Mouse (Mus musculus) forebrain, postnatal 0 days (tissue): ENCODE results near the gene Ggn. TPM values are rescaled to one million over a fixed set of nuclear protein-coding genes. Genes with fewer than 3 reads are reported as not detected.
A peak's percentile ranks its signal among the peaks of the same experiment; 100 is the strongest.

Experiments used
- ATAC-seq: fragments of 200-750 bp; cut with Nextera tagmentation; 2 replicates; pipeline ENCODE4 v1.8.0; 2017; ENCODE audit warnings: mild to moderate bottlenecking, moderate library complexity
- DNase-seq: peaks from one replicate; pipeline ENCODE4 v3.0.0-alpha.2; 2015
- H3K27ac ChIP-seq: fragments of 300-500 bp; sonication (generic); 2 replicates; pipeline ENCODE4 v1.5.1; 2014; ENCODE audit warnings: low read depth, mild to moderate bottlenecking, antibody characterized with exemption, low read length, moderate library complexity, mixed read lengths
- H3K27me3 ChIP-seq: fragments of 300-500 bp; sonication (generic); 2 replicates; pipeline ENCODE4 v1.6.1; 2014; ENCODE audit warnings: mild to moderate bottlenecking, low read length, mixed read lengths; ENCODE audit not compliant: insufficient read depth
- H3K36me3 ChIP-seq: fragments of 300-500 bp; sonication (generic); 2 replicates; pipeline ENCODE4 v1.6.1; 2014; ENCODE audit warnings: mild to moderate bottlenecking, moderate library complexity; ENCODE audit not compliant: insufficient read depth
- H3K4me1 ChIP-seq: fragments of 300-500 bp; sonication (generic); 2 replicates; pipeline ENCODE4 v1.6.1; 2014; ENCODE audit warnings: antibody characterized with exemption; ENCODE audit not compliant: insufficient read depth
- H3K4me2 ChIP-seq: fragments of 300-500 bp; sonication (generic); 2 replicates; pipeline ENCODE4 v1.6.1; 2014; ENCODE audit warnings: low read depth, mild to moderate bottlenecking, moderate library complexity
- H3K4me3 ChIP-seq: fragments of 300-500 bp; sonication (generic); 2 replicates; pipeline ENCODE4 v1.5.1; 2014; ENCODE audit warnings: low read depth, low read length, mixed read lengths
- H3K9ac ChIP-seq: fragments of 300-500 bp; sonication (generic); 2 replicates; pipeline ENCODE4 v1.6.1; 2014; ENCODE audit warnings: mild to moderate bottlenecking
- H3K9me3 ChIP-seq: fragments of 300-500 bp; sonication (generic); 2 replicates; pipeline ENCODE4 v1.6.1; 2016; ENCODE audit warnings: low read length
- CTCF ChIP-seq: sonication (generic); IDR thresholded peaks from 2 replicates; pipeline ENCODE4 v1.5.1; 2016; ENCODE audit warnings: antibody characterized with exemption, control low read depth, low read depth
- WGBS: fragments of 180-500 bp; shearing (Covaris S2); extraction: QIAGEN DNeasy Blood & Tissue Kit; methylation state at CpG from one replicate; pipeline ENCODE4 v1.1.7; 2014; 5-methylcytosine and 5-hydroxymethylcytosine counted together
- polyA plus RNA-seq: library from polyadenylated mRNA; unstranded; fragments of >200 nt; fragmentation: Nextera tagmentation; extraction: Ambion mirVana; gene quantifications from 2 replicates; pipeline ENCODE4 v1.2.1, GENCODE M21; 2015
- total RNA-seq: library from RNA; depleted of rRNA; stranded (reverse); fragments of >200 nt; gene quantifications from 2 replicates; pipeline ENCODE4 v1.2.3, GENCODE M21; 2014

Ggn gene
- total and polyA plus RNA-seq, 2 experiments from 2014 or later = 0.40 to 0.67 TPM

- no peak overlapping the region for H3K27ac ChIP-seq
- no peak overlapping the region for H3K9ac ChIP-seq
- peaks cover 13% of the 10 kb centered on the region; the same call in 1 of the 2 replicates for H3K4me1 ChIP-seq
- peaks cover 35% of the 10 kb centered on the region for H3K36me3 ChIP-seq
- 2% methylated on average over 42 of the region's 43 CpGs for WGBS
- no peak for ATAC-seq
- no peak for TF ChIP-seq CTCF
- H3K27me3 ChIP-seq = peaks cover 39% of the 10 kb centered on the region
- DNase-seq = no peak
- no peaks in the 10 kb centered on the region for H3K9me3 ChIP-seq
- peak overlapping the region; percentile 59 for H3K4me2 ChIP-seq
- H3K4me3 ChIP-seq = peak overlapping the region; percentile 75
Measured at GRCm38 (mm10) chr7:29170755-29171561, 948 bp downstream of the Ggn start.

DNA sequence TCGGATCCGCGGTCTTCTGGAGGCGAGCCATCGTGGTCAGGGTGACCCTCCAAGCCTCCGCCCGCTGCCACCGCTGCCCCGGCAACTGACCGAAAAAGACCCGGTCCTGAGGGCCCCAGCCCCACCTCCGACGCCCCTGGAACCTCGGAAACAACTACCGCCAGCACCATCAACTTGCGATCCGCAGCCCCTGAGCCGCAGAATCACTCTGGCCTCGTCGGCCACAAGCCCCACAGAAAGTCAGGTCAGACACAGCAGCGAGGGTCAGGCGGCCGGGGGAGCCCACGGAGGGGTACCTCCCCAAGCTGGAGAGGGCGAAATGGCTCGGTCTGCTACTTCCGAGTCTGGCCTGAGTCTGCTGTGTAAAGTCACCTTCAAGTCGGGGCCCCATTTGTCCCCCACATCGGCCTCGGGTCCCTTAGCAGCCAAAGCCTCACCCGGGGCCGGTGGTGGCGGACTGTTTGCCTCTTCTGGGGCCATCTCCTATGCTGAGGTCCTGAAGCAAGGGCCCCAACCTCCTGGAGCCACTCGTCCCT is 1.6 kb downstream of the Ggn start:
- H3K4me1 ChIP-seq = peaks cover 13% of the 10 kb centered on the region; the same call in 1 of the 2 replicates
- H3K9me3 ChIP-seq = no peaks in the 10 kb centered on the region
- no peak for ATAC-seq
- H3K4me3 ChIP-seq = peak overlapping the region; percentile 75; the same call in 1 of the 2 replicates
- peaks cover 39% of the 10 kb centered on the region for H3K27me3 ChIP-seq
- 9% methylated on average over 34 of the region's 34 CpGs for WGBS
- H3K36me3 ChIP-seq = peaks cover 35% of the 10 kb centered on the region
- peak overlapping the region; percentile 59 for H3K4me2 ChIP-seq
- no peak overlapping the region for H3K9ac ChIP-seq
- no peak for TF ChIP-seq CTCF
- H3K27ac ChIP-seq = no peak overlapping the region
- DNase-seq = no peak

DNA sequence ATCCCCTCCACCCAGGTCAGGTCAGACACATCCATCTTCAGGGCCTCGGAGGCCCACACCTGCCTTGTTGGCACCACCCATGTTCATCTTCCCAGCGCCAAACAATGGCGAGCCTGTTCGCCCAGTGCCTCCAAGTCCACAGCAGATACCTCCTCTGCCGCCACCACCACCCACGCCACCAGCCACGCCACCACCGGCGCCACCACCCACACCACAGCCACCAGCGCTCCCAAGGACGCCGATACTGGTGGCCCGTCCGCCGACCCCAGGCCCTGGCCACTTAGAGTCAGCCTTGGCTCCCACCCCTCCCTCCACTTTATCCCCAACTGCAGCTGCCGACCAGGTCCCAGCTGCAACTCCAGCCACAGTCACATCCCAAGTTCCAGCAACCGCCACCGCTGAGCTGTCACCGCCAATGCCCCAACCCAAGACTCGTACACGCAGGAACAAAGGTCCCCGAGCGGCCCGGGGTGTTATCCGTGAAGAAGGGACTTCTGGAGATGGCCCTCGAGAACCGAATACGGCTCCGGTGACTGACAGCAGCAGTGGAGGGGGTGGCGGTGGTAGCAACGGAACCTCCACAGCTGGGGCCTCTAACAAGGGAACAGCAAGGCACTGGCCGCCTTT is 2.5 kb downstream of the Ggn start:
- Histone ChIP-seq H3K36me3 (peaks cover 40% of the 10 kb centered on the region), H3K9ac (no peak overlapping the region), H3K9me3 (no peaks in the 10 kb centered on the region), H3K27me3 (peaks cover 39% of the 10 kb centered on the region), H3K4me1 (peaks cover 13% of the 10 kb centered on the region; the same call in 1 of the 2 replicates), H3K4me3 (no peak overlapping the region), H3K27ac (no peak overlapping the region), H3K4me2 (no peak overlapping the region)
- DNase-seq (no peak), ATAC-seq (no peak)
- no peak for TF ChIP-seq CTCF
- 45% methylated on average over 31 of the region's 32 CpGs for WGBS

DNA sequence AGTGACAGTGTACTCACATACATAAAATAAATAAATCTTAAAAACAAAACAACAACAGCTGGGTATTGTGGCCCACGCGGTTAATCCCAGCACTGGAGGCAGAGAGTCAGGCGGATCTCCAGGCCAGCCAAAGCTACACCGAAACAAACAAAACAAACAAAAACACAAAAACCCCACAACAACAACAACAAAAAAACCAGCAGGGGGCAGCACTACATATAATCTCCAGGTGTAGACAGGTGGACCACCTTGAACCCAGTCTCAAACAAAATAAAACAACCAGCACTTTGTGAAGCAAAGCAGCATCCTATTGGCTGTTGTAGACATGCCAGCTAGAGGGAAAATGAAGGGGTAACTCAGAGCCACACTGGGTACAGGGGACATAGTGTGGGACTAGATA is 8.1 kb downstream of the Ggn start:
- Histone ChIP-seq H3K4me3 (no peak overlapping the region), H3K27me3 (peaks cover 13% of the 10 kb centered on the region), H3K4me1 (peaks cover 10% of the 10 kb centered on the region), H3K36me3 (peaks cover 35% of the 10 kb centered on the region), H3K27ac (no peak overlapping the region), H3K9me3 (no peaks in the 10 kb centered on the region), H3K4me2 (no peak overlapping the region), H3K9ac (no peak overlapping the region)
- WGBS = 88% methylated on average over 4 of the region's 4 CpGs
- no peak for DNase-seq
- no peak for ATAC-seq
- 0 out of 2 replicates have a peak, but pooled peaks have one; percentile 32 for TF ChIP-seq CTCF

DNA sequence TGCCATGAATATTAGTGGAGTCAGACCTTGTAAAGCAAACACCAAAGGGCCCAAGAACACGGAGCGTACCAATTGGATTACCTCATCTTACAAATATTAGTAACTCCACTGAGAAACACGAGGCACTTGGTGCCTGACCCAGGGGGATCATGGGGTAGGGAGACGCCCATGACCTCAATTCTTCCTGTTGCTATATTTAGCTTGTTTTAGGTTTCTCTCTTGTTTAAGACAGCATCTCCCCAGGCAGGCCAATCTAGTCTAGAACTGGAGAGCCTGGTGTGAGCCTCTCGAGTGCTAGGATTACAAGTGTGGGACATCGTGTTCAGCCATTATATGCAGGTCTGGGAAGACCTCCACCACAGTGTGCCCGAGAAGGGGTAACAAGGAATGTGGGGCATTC is 9.3 kb downstream of the Ggn start:
- Histone ChIP-seq H3K27me3 (peaks cover 2% of the 10 kb centered on the region; the same call in 1 of the 2 replicates), H3K9ac (no peak overlapping the region), H3K4me2 (peak overlapping the region; percentile 63), H3K4me1 (peaks cover 10% of the 10 kb centered on the region), H3K27ac (no peak overlapping the region), H3K36me3 (peaks cover 24% of the 10 kb centered on the region), H3K9me3 (no peaks in the 10 kb centered on the region), H3K4me3 (peak overlapping the region; percentile 80)
- no peak for DNase-seq
- no peak for TF ChIP-seq CTCF
- no peak for ATAC-seq
- 47% methylated on average over 7 of the region's 7 CpGs for WGBS

GRCm38 (mm10) chr7:29180077-29180853 is 10.3 kb downstream of the Ggn start, which contains the start of gene Psmd8:
Psmd8 (minus strand) TSS chr7:29180701.
- ATAC-seq (peak; percentile 97), DNase-seq (peak; percentile 98)
- peaks cover 14% of the 10 kb centered on the region for H3K36me3 ChIP-seq
- peak within 1 kb of the TSS; percentile 63 for H3K4me2 ChIP-seq
- under 1% methylated on average over 62 of the region's 62 CpGs for WGBS
- peak; percentile 63 for TF ChIP-seq CTCF
- peak within 1 kb of the TSS; percentile 72 for H3K9ac ChIP-seq
- H3K4me3 ChIP-seq = peak within 1 kb of the TSS; percentile 80
- no peaks in the 10 kb centered on the region for H3K9me3 ChIP-seq
- H3K27ac ChIP-seq = peak within 1 kb of the TSS; percentile 36
- peaks cover 10% of the 10 kb centered on the region for H3K4me1 ChIP-seq
- no peaks in the 10 kb centered on the region for H3K27me3 ChIP-seq
